Mouse (Mus musculus) urinary bladder, postnatal 14 days (tissue): ENCODE results near the gene Olfr1168.
"Not testable (repeated sequence)": the region's sequence is repeated elsewhere in the genome, so short reads cannot be mapped to it uniquely, and the experiment has no call there.

ENCODE experiments used
- DNase-seq: peaks from one replicate; pipeline ENCODE4 v3.0.0; 2021; ENCODE audit warnings: low spot score

The Olfr1168 gene

GRCm38 (mm10) chr2:88181580-88181979, at the start of gene Olfr1168:
TSS of gene Olfr1168 (plus strand) at chr2:88181880.
- DNase-seq = no peak

- DNase-seq = not testable (repeated sequence)
Observed at GRCm38 (mm10) chr2:88155093-88155492, 26.6 kb upstream of the Olfr1168 start, which contains the start of gene Olfr1167. TSS of gene Olfr1167 (minus strand) at chr2:88155193.

GRCm38 (mm10) chr2:88220784-88221183, 39.1 kb downstream of the Olfr1168 start:
- DNase-seq = no peak

- DNase-seq = no peak
Observed at GRCm38 (mm10) chr2:88228234-88228633, 46.6 kb downstream of the Olfr1168 start, which contains the start of gene Olfr1170. TSS of gene Olfr1170 (minus strand) at chr2:88228334.
